Mouse (Mus musculus): ENCODE results near the gene Spata45. TPM values are rescaled to one million over a fixed set of nuclear protein-coding genes. Genes with fewer than 3 reads are reported as not detected.

The Spata45 gene
- total RNA-seq, 2 experiments from 2014 or later: not detected

DNA sequence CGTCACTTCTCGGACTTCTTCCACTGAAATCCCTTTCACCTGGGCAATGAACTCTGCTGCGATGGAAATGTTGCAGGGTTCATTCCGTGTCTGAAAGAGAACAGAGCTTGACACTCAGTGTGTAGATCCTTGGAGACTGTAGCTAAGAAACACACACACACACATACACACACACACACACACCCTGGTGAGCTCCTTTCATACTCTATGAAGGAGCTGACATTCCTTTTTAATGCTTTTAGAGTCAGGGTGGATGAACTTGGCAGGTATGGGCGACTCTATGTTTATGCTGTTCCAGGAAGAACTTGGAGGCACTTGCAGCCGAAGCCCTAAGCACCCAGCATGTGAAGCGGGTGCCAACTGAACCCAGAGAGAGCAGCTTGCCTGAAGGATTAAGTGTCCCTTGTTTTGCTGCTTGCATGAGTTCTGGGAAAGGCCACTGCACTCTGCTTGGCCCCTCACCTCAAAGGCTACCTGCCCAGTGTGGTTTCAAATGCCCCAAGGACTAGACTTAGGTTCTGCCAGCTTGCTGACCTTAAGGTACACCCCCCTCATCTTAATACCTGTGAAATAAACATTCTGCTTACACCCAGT lies 9.9 kb downstream of the Spata45 start:
- H3K27ac ChIP-seq: peak overlapping the region; percentile 86
- DNase-seq: peak; percentile 85
- intact Hi-C loops (cut with DNase I): loop anchor here (1.0 kb wide), 1 partner anchor 20 kb away; the partner anchor contains the start of gene Flvcr1
- TF ChIP-seq CTCF (IDR thresholded peaks at IDR 0.05): no peak
- H3K4me3 ChIP-seq: peak overlapping the region; percentile 35

DNA sequence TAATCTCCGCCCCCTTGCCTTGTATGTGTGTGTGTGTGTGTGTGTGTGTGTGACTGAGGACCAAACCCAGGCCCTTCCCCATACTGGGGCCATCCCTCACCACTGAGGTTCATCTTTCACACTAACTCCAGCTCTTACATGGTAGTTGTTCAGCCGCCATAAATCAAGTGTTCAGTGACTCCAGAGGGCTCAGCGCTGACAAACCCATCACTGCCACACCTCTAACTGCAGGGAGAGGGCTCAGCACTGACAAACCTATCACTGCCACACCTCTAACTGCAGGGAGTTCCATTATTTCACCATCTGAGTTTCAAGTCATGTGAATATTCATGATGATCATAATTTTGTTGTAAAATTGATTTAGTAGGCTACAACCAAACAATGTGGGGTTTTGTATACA lies 17.1 kb downstream of the Spata45 start:
- H3K4me3 ChIP-seq: no peak overlapping the region
- H3K27ac ChIP-seq: no peak overlapping the region
- TF ChIP-seq CTCF (IDR thresholded peaks at IDR 0.05): no peak
- intact Hi-C loops (cut with DNase I): no loop called here
- no peak for DNase-seq

DNA sequence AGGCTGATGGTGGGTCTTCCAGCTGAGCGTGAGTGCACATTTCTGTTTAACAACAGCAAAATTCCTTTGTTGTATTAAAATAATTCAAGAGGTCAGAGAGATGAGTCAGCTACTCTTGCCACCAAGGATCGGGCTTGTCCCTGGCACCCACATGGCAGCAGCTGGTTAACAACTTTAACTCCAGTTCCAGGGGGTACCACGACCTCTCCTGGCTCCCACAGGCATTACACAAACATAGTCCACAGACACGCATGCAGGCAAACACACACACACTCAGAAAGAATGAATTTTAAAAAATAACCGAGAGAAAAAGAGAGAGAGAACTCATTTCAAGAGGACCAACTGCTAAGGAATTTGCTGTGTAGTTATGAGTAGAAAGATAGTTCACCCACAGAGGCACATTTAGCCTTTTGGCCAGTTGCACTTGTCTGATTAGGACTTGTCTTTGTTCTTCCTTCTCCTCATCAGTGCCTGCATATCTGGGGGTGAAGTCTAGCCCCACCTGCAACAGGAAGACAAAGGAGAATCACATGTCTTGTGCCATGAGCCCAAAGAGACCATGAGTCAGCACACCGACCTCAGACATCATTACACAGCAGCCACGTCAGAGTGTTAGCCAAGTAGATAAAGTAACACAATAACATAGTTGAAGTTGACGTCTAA lies 18.6 kb downstream of the Spata45 start:
- no peak overlapping the region for H3K4me3 ChIP-seq
- TF ChIP-seq CTCF (IDR thresholded peaks at IDR 0.05): peak; percentile 64
- peak; percentile 60 for DNase-seq
- intact Hi-C loops (cut with DNase I): loop anchor here (5.0 kb wide), 1 partner anchor 48 kb away; no protein-coding TSS in a partner anchor
- peak overlapping the region; percentile 62; the same call in 1 of the 2 replicates for H3K27ac ChIP-seq

DNA sequence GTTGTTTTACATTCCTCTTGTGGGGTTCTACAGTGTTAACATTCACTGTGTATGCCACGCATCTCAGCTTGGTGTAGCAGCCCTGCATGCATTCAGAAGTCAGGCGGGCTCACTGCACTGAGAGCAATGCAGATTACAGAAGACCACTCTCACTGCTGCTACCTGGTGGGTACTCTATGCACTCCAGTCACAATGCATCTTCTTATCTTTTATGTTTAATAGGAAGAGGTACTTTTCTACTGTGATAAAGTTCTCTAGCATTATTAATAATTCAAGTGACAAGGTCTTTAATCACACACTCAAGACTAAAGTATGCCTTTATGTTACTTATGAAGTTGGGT lies 19.1 kb downstream of the Spata45 start:
- intact Hi-C loops (cut with DNase I): loop anchor here (5.0 kb wide), 1 partner anchor 48 kb away; no protein-coding TSS in a partner anchor
- Histone ChIP-seq H3K27ac (no peak overlapping the region), H3K4me3 (no peak overlapping the region)
- DNase-seq: no peak
- no peak for TF ChIP-seq CTCF (IDR thresholded peaks at IDR 0.05)

DNA sequence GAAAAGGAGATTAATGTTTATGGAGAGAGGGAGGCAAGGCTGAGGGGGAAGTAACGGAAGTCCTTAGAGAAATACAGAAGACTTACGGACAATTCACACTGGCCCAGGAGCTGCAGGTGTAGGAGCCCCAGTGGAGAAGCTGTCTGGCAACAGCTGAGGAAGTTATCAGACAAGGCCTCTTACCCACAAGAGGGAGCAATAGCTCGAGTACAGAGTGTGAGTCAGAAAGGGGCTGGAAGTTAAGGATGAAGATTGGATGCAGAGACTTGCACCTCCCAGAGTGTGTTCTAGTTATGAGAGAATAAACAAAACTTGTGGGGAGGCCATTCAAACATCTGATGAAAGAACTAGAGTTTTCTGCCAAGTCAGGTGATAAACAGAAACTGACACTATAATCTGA lies 21.0 kb downstream of the Spata45 start:
- intact Hi-C loops (cut with DNase I): loop anchor here (5.0 kb wide), 1 partner anchor 50 kb away; no protein-coding TSS in a partner anchor
- TF ChIP-seq CTCF (IDR thresholded peaks at IDR 0.05): no peak

DNA sequence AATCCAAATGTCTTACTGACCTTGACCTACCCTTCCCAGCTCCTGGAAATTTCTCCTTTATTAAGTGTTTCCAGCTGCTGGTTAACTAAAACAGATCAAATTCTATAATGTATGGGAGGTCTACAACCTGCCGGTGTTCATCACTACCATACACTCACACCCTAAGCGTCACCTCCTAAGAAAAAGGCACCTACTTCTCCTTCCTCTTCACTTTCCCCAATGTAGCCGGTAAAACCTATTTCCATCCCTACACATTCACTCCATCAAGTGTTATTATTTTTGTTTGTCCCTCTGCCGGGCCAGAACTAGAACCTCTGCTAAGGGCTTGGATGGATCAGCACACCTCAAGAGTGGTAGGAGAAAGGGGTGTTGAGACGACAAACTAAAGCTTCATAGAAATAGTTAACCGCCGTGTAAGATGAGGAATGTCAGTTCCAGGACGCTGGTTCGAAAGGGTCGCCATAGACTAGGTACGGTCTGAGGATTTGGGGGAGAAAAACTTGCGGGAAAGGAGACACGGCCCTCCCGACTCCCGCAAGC lies 25.9 kb downstream of the Spata45 start:
- no peak for TF ChIP-seq CTCF (IDR thresholded peaks at IDR 0.05)
- Histone ChIP-seq H3K4me3 (peak overlapping the region; percentile 87), H3K27ac (peak overlapping the region; percentile 91)
- DNase-seq: no peak
- intact Hi-C loops (cut with DNase I): loop anchor here (2.0 to 5.0 kb wide), 2 partner anchors 36 to 120 kb away; partner anchors contain the start of gene Flvcr1

More for the DNA sequence above, 21.0 kb downstream of the Spata45 start:
- no peak for DNase-seq
- Histone ChIP-seq H3K4me3 (no peak overlapping the region), H3K27ac (no peak overlapping the region)

DNA sequence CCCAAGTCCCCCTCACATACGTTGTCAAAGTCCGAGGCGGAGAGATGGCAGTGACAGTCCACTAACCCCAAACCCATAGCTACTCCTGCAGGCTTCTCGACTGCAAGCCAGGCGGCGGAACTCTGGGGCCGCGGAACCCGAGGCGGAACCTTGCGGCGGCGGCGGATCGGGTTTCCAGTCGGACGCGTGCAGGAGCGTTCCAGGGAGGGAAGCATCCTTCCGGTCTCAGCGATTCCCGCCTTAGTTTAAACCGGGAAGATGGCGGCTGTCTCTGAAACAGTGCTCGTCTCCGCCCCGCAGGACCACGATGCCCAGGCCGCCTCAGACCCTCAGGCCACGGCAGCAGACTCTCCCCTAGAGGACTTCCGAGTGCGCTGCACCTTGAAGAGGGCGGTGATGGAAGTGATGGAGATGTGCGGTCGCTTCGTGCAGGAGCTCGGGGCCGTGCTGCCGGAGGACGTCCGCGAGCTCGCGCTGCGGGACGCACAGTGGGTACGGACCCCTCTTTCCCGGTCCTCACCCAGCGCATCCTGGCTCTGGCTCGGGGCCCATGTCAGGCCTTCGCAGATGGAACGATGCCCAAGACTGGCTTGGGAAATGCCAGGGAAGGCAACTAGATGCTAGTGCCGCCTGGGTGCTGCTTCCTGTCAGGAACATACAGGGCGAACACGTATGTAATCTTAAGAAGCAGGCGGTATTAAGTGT lies 26.5 kb downstream of the Spata45 start, which contains the start of the genes Tatdn3 and Nsl1:
Gene Tatdn3, minus strand, starts transcription at position 152 of the 705 bp plus-strand sequence.
Gene Nsl1, plus strand, starts transcription at position 232 of the 705 bp plus-strand sequence.
- Histone ChIP-seq H3K27ac (peak within 1 kb of the TSS; percentile 91), H3K4me3 (peak within 1 kb of the TSS; percentile 87)
- intact Hi-C loops (cut with DNase I): loop anchor here (2.0 to 5.0 kb wide), 2 partner anchors 36 to 121 kb away; partner anchors contain the start of gene Flvcr1
- TF ChIP-seq CTCF (IDR thresholded peaks at IDR 0.05): peak; percentile 56
- peak; percentile 93 for DNase-seq

DNA sequence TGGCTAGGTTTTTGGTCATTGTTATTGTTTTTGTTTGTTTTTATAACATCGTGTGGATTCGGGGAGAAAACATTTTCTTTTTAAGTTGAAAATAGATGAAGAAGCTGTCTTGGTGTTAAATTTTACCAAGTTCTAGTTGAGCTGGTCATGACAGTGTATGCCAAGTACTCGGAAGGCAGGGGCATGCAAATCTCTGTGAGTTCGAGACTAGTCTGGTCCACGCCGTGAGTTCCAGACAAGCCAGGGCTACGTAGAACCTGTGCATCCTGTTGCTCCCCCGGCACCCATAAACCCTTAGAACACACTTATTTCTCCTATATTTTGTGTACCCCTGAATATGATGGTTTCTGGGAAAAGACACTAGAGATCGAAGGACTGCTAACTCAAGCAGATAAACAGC lies 27.3 kb downstream of the Spata45 start:
- no peak overlapping the region for H3K27ac ChIP-seq
- no peak for TF ChIP-seq CTCF (IDR thresholded peaks at IDR 0.05)
- intact Hi-C loops (cut with DNase I): loop anchor here (2.0 to 5.0 kb wide), 2 partner anchors 37 to 121 kb away; partner anchors contain the start of gene Flvcr1
- H3K4me3 ChIP-seq: no peak overlapping the region; the same call in 1 of the 2 replicates
- DNase-seq: no peak

DNA sequence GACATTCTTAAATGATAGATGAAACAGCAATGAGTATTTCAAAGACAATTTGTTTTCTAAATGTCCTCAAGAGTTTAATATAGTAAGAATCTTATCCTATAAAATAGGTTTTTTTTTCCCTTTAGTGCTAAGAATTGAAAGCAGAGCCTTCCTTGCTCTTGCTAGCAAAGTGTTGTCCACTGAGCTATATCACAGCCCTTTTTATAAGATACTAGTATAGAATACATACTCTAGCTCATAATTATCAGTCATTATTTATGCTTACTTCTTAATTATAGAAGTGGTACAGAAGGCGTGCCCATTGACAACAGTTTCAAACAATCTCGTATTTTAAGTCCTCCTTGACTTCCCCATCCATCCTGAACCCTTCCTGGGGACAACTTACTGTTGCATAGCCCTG lies 28.1 kb downstream of the Spata45 start:
- TF ChIP-seq CTCF (IDR thresholded peaks at IDR 0.05): no peak

DNA sequence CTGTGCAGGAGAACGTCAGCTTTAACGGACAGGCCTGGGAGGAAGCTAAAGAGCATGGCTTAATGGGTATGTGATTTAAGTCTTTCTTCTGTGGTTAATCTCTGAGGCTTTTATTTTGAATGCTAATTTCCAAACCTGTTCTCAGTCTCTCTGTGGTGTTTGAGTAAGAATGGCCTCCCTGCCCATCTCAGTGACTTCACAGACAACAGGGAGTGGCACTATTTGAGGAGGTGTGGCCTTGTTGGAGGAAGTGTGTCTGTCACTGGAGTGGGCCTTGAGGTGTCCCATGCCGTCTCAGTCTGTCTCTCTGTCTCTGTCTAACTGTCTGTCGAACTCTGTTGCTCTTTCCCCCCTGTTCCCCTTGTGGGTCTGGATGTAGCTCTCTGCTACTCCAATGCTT lies 28.7 kb downstream of the Spata45 start:
- intact Hi-C loops (cut with DNase I): no loop called here
- no peak for DNase-seq
- Histone ChIP-seq H3K27ac (no peak overlapping the region), H3K4me3 (no peak overlapping the region)
- no peak for TF ChIP-seq CTCF (IDR thresholded peaks at IDR 0.05)

More for the DNA sequence above, 28.1 kb downstream of the Spata45 start:
- DNase-seq: no peak
- intact Hi-C loops (cut with DNase I): loop anchor here (5.0 kb wide), 1 partner anchor 122 kb away; no protein-coding TSS in a partner anchor
- Histone ChIP-seq H3K4me3 (no peak overlapping the region), H3K27ac (no peak overlapping the region)

DNA sequence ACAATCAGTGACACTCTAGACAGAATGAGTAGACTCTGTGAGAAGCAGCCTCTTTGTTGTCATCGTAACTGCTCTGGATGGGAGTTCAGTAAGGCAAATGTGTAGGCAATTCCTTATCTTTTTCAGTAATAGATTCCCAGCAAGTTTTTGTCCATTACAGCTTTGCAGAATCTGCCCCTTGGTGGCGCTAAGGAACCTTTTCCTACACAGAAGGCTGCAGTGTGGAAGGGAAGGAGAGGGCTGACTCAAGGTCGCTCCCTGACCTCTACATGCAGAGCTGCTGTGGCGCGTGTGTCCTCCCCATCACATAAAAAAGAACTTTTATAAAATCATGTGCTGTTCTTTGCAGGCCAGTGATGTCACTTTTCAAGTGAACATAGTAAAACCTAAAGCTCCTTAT lies 31.9 kb downstream of the Spata45 start:
- Histone ChIP-seq H3K4me3 (no peak overlapping the region), H3K27ac (no peak overlapping the region)
- no peak for DNase-seq
- intact Hi-C loops (cut with DNase I): no loop called here
- TF ChIP-seq CTCF (IDR thresholded peaks at IDR 0.05): 0 out of 2 replicates have a peak, but pooled peaks have one; percentile 14

DNA sequence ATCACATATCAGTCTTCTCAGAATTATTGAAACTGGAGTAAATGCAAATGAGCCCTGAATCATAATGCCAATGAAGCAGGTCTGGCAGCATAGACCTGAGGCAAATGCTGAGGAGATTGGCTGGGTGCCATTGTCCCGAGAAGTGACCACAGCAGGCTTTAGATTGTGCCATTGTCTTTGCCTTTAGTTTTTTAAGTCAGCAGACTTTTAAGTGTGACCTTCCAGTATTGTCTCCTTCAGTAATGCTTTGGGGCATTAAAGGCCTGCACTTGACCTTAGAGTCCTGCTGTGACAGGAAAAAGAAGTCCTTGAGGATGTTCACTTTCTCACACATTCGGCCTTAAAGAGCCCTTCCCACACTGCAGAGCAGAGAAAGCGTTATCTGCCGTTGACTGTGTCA lies 33.8 kb downstream of the Spata45 start:
- TF ChIP-seq CTCF (IDR thresholded peaks at IDR 0.05): no peak
- intact Hi-C loops (cut with DNase I): no loop called here
- DNase-seq: no peak
- Histone ChIP-seq H3K4me3 (no peak overlapping the region), H3K27ac (no peak overlapping the region)
